Mouse (Mus musculus) midbrain, embryonic 11.5 days (tissue): ENCODE results near the gene Cphx2. TPM values are rescaled to one million over a fixed set of nuclear protein-coding genes. Genes with fewer than 3 reads are reported as not detected.

Source experiments
- polyA plus RNA-seq: library from polyadenylated mRNA; unstranded; fragments of >200 nt; fragmentation: Nextera tagmentation; extraction: Ambion mirVana; gene quantifications from 2 replicates; pipeline ENCODE4 v1.2.1, GENCODE M21; 2014

Cphx2 gene
- polyA plus RNA-seq, 1 experiment from 2014 or later = not detected

Other genes starting within 250 kb of the Cphx2 start
- 3.0 and 4.0 TPM in 2 replicates for gene Anxa11, start 239.4 kb upstream of the Cphx2 start, polyA plus RNA-seq
- gene Plac9a, start 178.4 kb upstream of the Cphx2 start, polyA plus RNA-seq = not detected in 2 replicates
- 1.5 and 4.0 TPM in 2 replicates for gene Tmem254a, start 153.8 kb upstream of the Cphx2 start, polyA plus RNA-seq
- not detected in 2 replicates for gene Cphx1, start 143.2 kb upstream of the Cphx2 start, polyA plus RNA-seq
- gene Duxbl1, start 102.9 kb upstream of the Cphx2 start, polyA plus RNA-seq = 5.7 and 6.5 TPM in 2 replicates
- 1.1 and 3.7 TPM in 2 replicates for gene Gm9780, start 38.8 kb upstream of the Cphx2 start, polyA plus RNA-seq
- 15.7 and 24.3 TPM in 2 replicates for gene Tmem254c, start 14.2 kb upstream of the Cphx2 start, polyA plus RNA-seq
- gene Cphx3, start 781 bp downstream of the Cphx2 start, polyA plus RNA-seq = not detected in 2 replicates
- 2.8 TPM in 1 of 2 replicates, not detected in the other for gene Duxbl2, start 36.8 kb downstream of the Cphx2 start, polyA plus RNA-seq
- 0.90 and 2.7 TPM in 2 replicates for gene Plac9b, start 101.0 kb downstream of the Cphx2 start, polyA plus RNA-seq
- gene Tmem254b, start 125.5 kb downstream of the Cphx2 start, polyA plus RNA-seq = 18.0 and 23.2 TPM in 2 replicates
- gene Duxbl3, start 176.4 kb downstream of the Cphx2 start, polyA plus RNA-seq = 5.0 and 9.9 TPM in 2 replicates